Mouse (Mus musculus): ENCODE data around the gene 4921504E06Rik.
A peak's percentile ranks its signal among the peaks of the same experiment; 100 is the strongest.

The 4921504E06Rik gene

DNA sequence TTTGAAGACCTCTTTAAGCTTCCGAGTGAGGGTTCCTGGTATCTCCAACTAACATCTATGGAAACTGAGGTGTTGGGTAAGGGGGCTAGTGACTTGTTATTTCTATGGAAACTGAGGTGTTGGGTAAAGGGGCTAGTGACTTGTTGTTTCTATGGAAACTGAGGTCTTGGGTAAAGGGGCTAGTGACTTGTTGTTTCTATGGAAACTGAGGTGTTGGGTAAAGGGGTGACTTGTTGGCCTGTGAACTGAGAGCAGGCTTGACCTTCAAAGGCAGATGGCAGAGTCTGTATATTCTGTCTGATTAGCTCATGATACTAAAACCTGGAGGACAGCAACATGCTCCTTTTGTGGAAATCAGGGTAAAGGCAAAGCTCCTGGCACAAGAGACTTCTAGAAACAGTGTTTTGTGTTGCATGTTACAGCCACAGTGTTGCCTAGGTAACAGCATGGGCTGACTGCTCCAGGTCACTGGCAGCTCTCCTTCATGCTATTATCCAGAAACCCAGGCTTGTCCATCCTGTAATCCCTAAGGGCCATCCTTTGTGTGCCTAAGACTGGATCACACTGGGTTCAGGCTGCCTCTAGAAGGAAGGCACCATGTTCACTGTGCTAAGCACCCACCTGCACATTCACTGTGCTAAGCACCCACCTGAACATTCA lies 133.9 kb downstream of the 4921504E06Rik start:
- no peak for DNase-seq (ENCODE audit: low read depth, low spot score)

DNA sequence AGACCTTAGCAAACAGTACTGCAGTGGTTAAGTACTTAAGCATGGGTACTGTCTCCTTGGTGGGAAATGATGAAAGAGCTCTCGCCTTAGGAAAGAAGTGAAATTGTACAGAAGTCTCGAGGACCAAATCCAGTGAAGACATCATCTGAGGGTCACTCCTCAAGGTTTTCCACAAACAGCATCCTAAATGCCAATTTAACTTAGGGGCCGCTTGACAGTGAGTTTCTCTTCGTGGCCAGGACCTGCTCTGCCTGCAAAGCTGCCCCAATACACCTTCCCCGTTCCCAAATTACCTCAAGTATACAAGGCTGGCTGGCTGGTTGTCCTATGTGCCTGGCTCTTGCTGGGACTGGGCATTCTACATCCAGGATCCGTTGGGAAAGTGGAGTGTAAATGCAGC lies 137.6 kb downstream of the 4921504E06Rik start:
- DNase-seq (ENCODE audit: low read depth, low spot score) = no peak

DNA sequence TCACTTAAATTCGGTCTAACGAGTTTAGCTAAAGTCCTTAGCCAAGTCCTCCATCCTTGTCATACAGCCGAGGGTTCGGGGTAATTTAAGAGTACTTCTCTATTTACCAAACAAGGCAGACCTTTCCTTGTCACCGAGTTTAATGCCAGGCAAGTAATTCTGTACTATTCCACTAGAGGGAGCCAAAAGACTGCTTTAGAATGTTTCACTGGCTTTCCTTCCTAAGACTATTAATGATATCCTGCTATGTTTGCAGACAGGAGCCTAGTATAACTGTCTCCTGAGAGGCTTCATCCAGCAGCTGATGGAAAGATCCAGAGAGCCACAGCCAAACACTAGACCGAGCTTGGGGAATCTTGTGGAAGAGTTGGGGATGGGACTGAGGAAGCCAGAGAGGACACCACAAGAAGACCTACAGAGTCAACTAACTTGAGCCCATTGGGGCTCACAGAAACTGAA lies 138.6 kb downstream of the 4921504E06Rik start:
- peak; percentile 67 for DNase-seq (ENCODE audit: low read depth, low spot score)

DNA sequence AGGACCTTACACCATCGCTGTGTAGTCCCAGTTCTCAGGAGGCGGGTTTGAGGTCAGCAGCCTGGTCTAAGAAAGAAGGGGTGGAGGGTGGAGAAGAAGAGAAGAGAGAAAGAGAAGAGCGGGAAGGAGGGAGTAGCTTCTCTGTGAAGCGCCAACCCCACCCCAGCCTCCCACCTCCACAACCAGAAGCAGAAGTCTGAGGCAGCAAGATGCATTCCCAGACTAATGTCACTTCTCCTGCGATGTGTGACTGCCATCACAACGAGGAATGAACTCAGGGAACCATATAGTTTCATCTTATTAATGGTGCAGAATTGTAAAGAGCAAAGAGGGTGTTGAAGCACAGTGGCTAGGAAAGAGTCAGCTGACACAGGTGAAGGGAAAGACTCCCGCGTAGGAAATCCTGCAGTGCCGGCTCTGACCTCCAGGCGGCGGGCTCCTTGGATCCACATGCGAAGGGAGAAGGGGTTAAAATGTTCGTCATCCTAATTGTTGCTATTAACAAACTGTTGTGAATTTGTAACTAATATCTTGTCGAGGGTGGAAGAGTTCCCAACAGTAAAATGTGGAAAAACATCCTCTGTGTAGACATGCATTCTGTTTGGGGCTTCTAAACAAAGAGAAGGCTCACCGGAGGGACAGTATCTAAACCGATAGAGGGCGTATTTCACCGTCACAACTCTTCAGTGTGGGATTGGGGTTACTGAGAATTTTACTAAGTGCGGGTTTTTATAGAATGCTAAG lies 139.3 kb downstream of the 4921504E06Rik start:
- peak; percentile 16 for DNase-seq (ENCODE audit: low read depth, low spot score)
